Mouse (Mus musculus) stomach, postnatal 0 days (tissue): ENCODE measurements around the gene Olfr108.

Experiments used
- CTCF ChIP-seq: IDR thresholded peaks from 2 replicates; pipeline ENCODE4 v1.5.1; 2016; ENCODE audit warnings: antibody characterized with exemption, low read depth, mild to moderate bottlenecking, moderate library complexity
- EP300 ChIP-seq: optimal IDR thresholded peaks from 2 replicates; pipeline ENCODE3; 2016; ENCODE audit warnings: antibody characterized with exemption

DNA sequence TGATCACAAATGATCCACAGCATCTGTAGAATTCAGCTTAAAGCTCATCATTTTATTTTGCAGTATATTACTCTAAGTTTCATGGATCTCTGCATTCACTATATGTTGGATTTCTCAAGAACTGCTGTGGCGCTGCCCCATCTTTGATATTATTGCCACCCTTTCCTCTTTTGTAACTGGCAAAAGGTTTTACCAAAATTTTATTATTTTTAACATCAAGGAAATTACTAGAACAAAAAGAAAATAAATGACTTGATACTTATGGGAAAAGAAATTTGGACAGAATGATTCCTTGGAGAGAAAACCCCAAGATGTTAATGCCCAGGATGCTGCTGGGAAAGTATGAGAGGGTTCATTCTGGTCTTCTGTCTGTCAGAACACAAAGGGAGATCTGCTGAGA lies 13.3 kb downstream of the Olfr108 start, which contains the start of gene Olfr109:
- TF ChIP-seq CTCF (no peak), EP300 (no peak)
